Mouse (Mus musculus): ENCODE measurements around the gene Ddx3x. TPM values are rescaled to one million over a fixed set of nuclear protein-coding genes. Genes with fewer than 3 reads are reported as not detected.
"Not testable (repeated sequence)": the region's sequence is repeated elsewhere in the genome, so short reads cannot be mapped to it uniquely, and the experiment has no call there.

Gene Ddx3x
- total RNA-seq, 2 experiments from 2014 or later: 126 to 144 TPM

GRCm38 (mm10) chrX:13280037-13280408 lies 747 bp upstream of the Ddx3x start:
- peak; percentile 23 for DNase-seq (ENCODE audit: low spot score in 2 of 2)

- DNase-seq (ENCODE audit: low spot score in 2 of 2): peak; percentile 63 to 74
Measured at GRCm38 (mm10) chrX:13281329-13282088, 739 bp downstream of the Ddx3x start.

GRCm38 (mm10) chrX:13282089-13282850 lies 1.5 kb downstream of the Ddx3x start:
- DNase-seq (ENCODE audit: low spot score in 2 of 2): no peak

- DNase-seq (ENCODE audit: low spot score in 2 of 2): no peak
Measured at GRCm38 (mm10) chrX:13285772-13286171, 5.0 kb downstream of the Ddx3x start.

- DNase-seq (ENCODE audit: low spot score in 2 of 2): no peak
Measured at GRCm38 (mm10) chrX:13294505-13295228, 13.9 kb downstream of the Ddx3x start.

- no peak for DNase-seq (ENCODE audit: low spot score in 2 of 2)
Measured at GRCm38 (mm10) chrX:13295229-13295571, 14.4 kb downstream of the Ddx3x start.

- DNase-seq (ENCODE audit: low spot score in 2 of 2): not testable (repeated sequence)
Measured at GRCm38 (mm10) chrX:13296241-13296640, 15.5 kb downstream of the Ddx3x start.

GRCm38 (mm10) chrX:13306190-13306589 lies 25.4 kb downstream of the Ddx3x start:
- DNase-seq (ENCODE audit: low spot score in 2 of 2): no peak

GRCm38 (mm10) chrX:13311396-13311795 lies 30.6 kb downstream of the Ddx3x start:
- no peak for DNase-seq (ENCODE audit: low spot score in 2 of 2)

GRCm38 (mm10) chrX:13329611-13330010 lies 48.8 kb downstream of the Ddx3x start:
- DNase-seq (ENCODE audit: low spot score in 2 of 2): no peak

Other genes with a start within 250 kb of the Ddx3x start
- gene Usp9x, start 209.5 kb upstream of the Ddx3x start, total RNA-seq (2021): 100 to 1,000 TPM; 157 to 162 TPM
- gene Nyx, start 185.1 kb downstream of the Ddx3x start, total RNA-seq (2021): under 1 TPM; 0.08 to 0.17 TPM

Measured in gastrocnemius, postnatal 4 days (tissue).